Mouse (Mus musculus): ENCODE results near the gene Cux2. TPM values are rescaled to one million over a fixed set of nuclear protein-coding genes. Genes with fewer than 3 reads are reported as not detected.

Gene Cux2
- polyA plus RNA-seq, 1 experiment from 2014 or later = 9.9 TPM

- no peak for ATAC-seq (replicated peaks; ENCODE audit: low FRiP score)
- 81% methylated on average over 14 of the region's 14 CpGs for WGBS
- H3K36me3 ChIP-seq = no peaks in the 10 kb centered on the region
- no peaks in the 10 kb centered on the region for H3K27me3 ChIP-seq
- peaks cover 3% of the 10 kb centered on the region; the same call in 1 of the 2 replicates for H3K4me1 ChIP-seq
- H3K4me2 ChIP-seq = no peak overlapping the region
- no peak overlapping the region for H3K9ac ChIP-seq
- no peaks in the 10 kb centered on the region for H3K9me3 ChIP-seq (replicated peaks)
- H3K4me3 ChIP-seq (replicated peaks) = no peak overlapping the region
- no peak overlapping the region for H3K27ac ChIP-seq
Observed at GRCm38 (mm10) chr5:121904799-121905198, 145.1 kb downstream of the Cux2 start.

GRCm38 (mm10) chr5:121902809-121903745 lies 146.8 kb downstream of the Cux2 start:
- WGBS = 57% methylated on average over 23 of the region's 23 CpGs
- no peaks in the 10 kb centered on the region for H3K4me1 ChIP-seq
- H3K27ac ChIP-seq = no peak overlapping the region
- ATAC-seq (replicated peaks; ENCODE audit: low FRiP score) = no peak
- H3K9ac ChIP-seq = no peak overlapping the region
- H3K4me3 ChIP-seq (replicated peaks) = no peak overlapping the region
- H3K36me3 ChIP-seq = no peaks in the 10 kb centered on the region
- H3K9me3 ChIP-seq (replicated peaks) = no peaks in the 10 kb centered on the region
- no peak overlapping the region for H3K4me2 ChIP-seq
- no peaks in the 10 kb centered on the region for H3K27me3 ChIP-seq

GRCm38 (mm10) chr5:121895117-121895756 lies 154.7 kb downstream of the Cux2 start:
- 27% methylated on average over 24 of the region's 24 CpGs for WGBS
- no peaks in the 10 kb centered on the region for H3K9me3 ChIP-seq (replicated peaks)
- H3K36me3 ChIP-seq = no peaks in the 10 kb centered on the region
- peak overlapping the region; percentile 23; the same call in 1 of the 2 replicates for H3K4me2 ChIP-seq
- no peak overlapping the region for H3K9ac ChIP-seq
- peaks cover 11% of the 10 kb centered on the region; the same call in 1 of the 2 replicates for H3K27me3 ChIP-seq
- H3K27ac ChIP-seq = no peak overlapping the region
- H3K4me3 ChIP-seq (replicated peaks) = no peak overlapping the region
- peaks cover 19% of the 10 kb centered on the region for H3K4me1 ChIP-seq
- ATAC-seq (replicated peaks; ENCODE audit: low FRiP score) = no peak

- no peak for ATAC-seq (replicated peaks; ENCODE audit: low FRiP score)
- H3K27ac ChIP-seq = no peak overlapping the region
- peaks cover 25% of the 10 kb centered on the region for H3K4me1 ChIP-seq
- H3K4me2 ChIP-seq = no peak overlapping the region
- WGBS = 63% methylated on average over 10 of the region's 10 CpGs
- no peaks in the 10 kb centered on the region for H3K9me3 ChIP-seq (replicated peaks)
- no peak overlapping the region for H3K9ac ChIP-seq
- H3K27me3 ChIP-seq = peaks cover 11% of the 10 kb centered on the region; the same call in 1 of the 2 replicates
- no peak overlapping the region for H3K4me3 ChIP-seq (replicated peaks)
- no peaks in the 10 kb centered on the region for H3K36me3 ChIP-seq
Observed at GRCm38 (mm10) chr5:121894647-121895046, 155.3 kb downstream of the Cux2 start.

GRCm38 (mm10) chr5:121893581-121893980 lies 156.3 kb downstream of the Cux2 start:
- no peak overlapping the region for H3K4me3 ChIP-seq (replicated peaks)
- ATAC-seq (replicated peaks; ENCODE audit: low FRiP score) = no peak
- no peak overlapping the region for H3K27ac ChIP-seq
- no peaks in the 10 kb centered on the region for H3K36me3 ChIP-seq
- peaks cover 11% of the 10 kb centered on the region; the same call in 1 of the 2 replicates for H3K27me3 ChIP-seq
- H3K4me2 ChIP-seq = no peak overlapping the region
- WGBS = 39% methylated on average over 3 of the region's 3 CpGs
- no peaks in the 10 kb centered on the region for H3K9me3 ChIP-seq (replicated peaks)
- H3K9ac ChIP-seq = no peak overlapping the region
- peaks cover 29% of the 10 kb centered on the region for H3K4me1 ChIP-seq

GRCm38 (mm10) chr5:121892281-121892680 lies 157.6 kb downstream of the Cux2 start:
- ATAC-seq (replicated peaks; ENCODE audit: low FRiP score) = no peak
- H3K36me3 ChIP-seq = no peaks in the 10 kb centered on the region
- WGBS = 84% methylated on average over 14 of the region's 14 CpGs
- no peak overlapping the region for H3K4me3 ChIP-seq (replicated peaks)
- H3K4me2 ChIP-seq = no peak overlapping the region
- peaks cover 11% of the 10 kb centered on the region; the same call in 1 of the 2 replicates for H3K27me3 ChIP-seq
- no peaks in the 10 kb centered on the region; the same call in 1 of the 2 replicates for H3K9me3 ChIP-seq (replicated peaks)
- H3K27ac ChIP-seq = no peak overlapping the region
- peaks cover 29% of the 10 kb centered on the region for H3K4me1 ChIP-seq
- no peak overlapping the region for H3K9ac ChIP-seq

GRCm38 (mm10) chr5:121890925-121891324 lies 159.0 kb downstream of the Cux2 start:
- Histone ChIP-seq H3K4me1 (peaks cover 28% of the 10 kb centered on the region), H3K9me3 (replicated peaks) (no peaks in the 10 kb centered on the region; the same call in 1 of the 2 replicates), H3K27me3 (0 out of 2 replicates have a peak, but pooled peaks cover 4% of the 10 kb centered on the region), H3K9ac (no peak overlapping the region), H3K4me3 (replicated peaks) (no peak overlapping the region), H3K4me2 (no peak overlapping the region), H3K36me3 (peaks cover 5% of the 10 kb centered on the region; the same call in 1 of the 2 replicates), H3K27ac (no peak overlapping the region)
- no peak for ATAC-seq (replicated peaks; ENCODE audit: low FRiP score)
- 89% methylated on average over 7 of the region's 7 CpGs for WGBS

GRCm38 (mm10) chr5:121889819-121890362 lies 160.0 kb downstream of the Cux2 start:
- Histone ChIP-seq H3K4me3 (replicated peaks) (no peak overlapping the region), H3K4me2 (no peak overlapping the region), H3K27ac (no peak overlapping the region), H3K4me1 (peaks cover 17% of the 10 kb centered on the region), H3K27me3 (0 out of 2 replicates have a peak, but pooled peaks cover 2% of the 10 kb centered on the region), H3K9ac (no peak overlapping the region), H3K9me3 (replicated peaks) (no peaks in the 10 kb centered on the region; the same call in 1 of the 2 replicates), H3K36me3 (peaks cover 8% of the 10 kb centered on the region; the same call in 1 of the 2 replicates)
- no peak for ATAC-seq (replicated peaks; ENCODE audit: low FRiP score)
- 30% methylated on average over 9 of the region's 9 CpGs for WGBS

- H3K4me2 ChIP-seq = no peak overlapping the region
- H3K27ac ChIP-seq = no peak overlapping the region
- no peak for ATAC-seq (replicated peaks; ENCODE audit: low FRiP score)
- no peak overlapping the region for H3K9ac ChIP-seq
- H3K4me3 ChIP-seq (replicated peaks) = no peak overlapping the region
- H3K9me3 ChIP-seq (replicated peaks) = no peaks in the 10 kb centered on the region; the same call in 1 of the 2 replicates
- 36% methylated on average over 13 of the region's 13 CpGs for WGBS
- H3K27me3 ChIP-seq = no peaks in the 10 kb centered on the region
- H3K4me1 ChIP-seq = peaks cover 15% of the 10 kb centered on the region
- peaks cover 8% of the 10 kb centered on the region; the same call in 1 of the 2 replicates for H3K36me3 ChIP-seq
Observed at GRCm38 (mm10) chr5:121889375-121889774, 160.5 kb downstream of the Cux2 start.

GRCm38 (mm10) chr5:121883356-121883755 lies 166.5 kb downstream of the Cux2 start:
- H3K27ac ChIP-seq = no peak overlapping the region
- no peak overlapping the region for H3K9ac ChIP-seq
- ATAC-seq (replicated peaks; ENCODE audit: low FRiP score) = no peak
- peaks cover 5% of the 10 kb centered on the region; the same call in 1 of the 2 replicates for H3K4me1 ChIP-seq
- H3K27me3 ChIP-seq = no peaks in the 10 kb centered on the region
- H3K4me2 ChIP-seq = no peak overlapping the region
- H3K9me3 ChIP-seq (replicated peaks) = no peaks in the 10 kb centered on the region; the same call in 1 of the 2 replicates
- 71% methylated on average over 8 of the region's 8 CpGs for WGBS
- H3K4me3 ChIP-seq (replicated peaks) = no peak overlapping the region
- H3K36me3 ChIP-seq = peaks cover 13% of the 10 kb centered on the region; the same call in 1 of the 2 replicates

GRCm38 (mm10) chr5:121879211-121879610 lies 170.7 kb downstream of the Cux2 start:
- WGBS = 64% methylated on average over 6 of the region's 6 CpGs

More at GRCm38 (mm10) chr5:121879211-121879610, 170.7 kb downstream of the Cux2 start:
- ATAC-seq (replicated peaks; ENCODE audit: low FRiP score) = no peak
- H3K4me3 ChIP-seq (replicated peaks) = no peak overlapping the region
- H3K4me2 ChIP-seq = no peak overlapping the region
- H3K27me3 ChIP-seq = no peaks in the 10 kb centered on the region
- H3K9ac ChIP-seq = no peak overlapping the region
- peaks cover 5% of the 10 kb centered on the region; the same call in 1 of the 2 replicates for H3K4me1 ChIP-seq
- no peaks in the 10 kb centered on the region for H3K9me3 ChIP-seq (replicated peaks)
- H3K36me3 ChIP-seq = peaks cover 14% of the 10 kb centered on the region; the same call in 1 of the 2 replicates
- H3K27ac ChIP-seq = no peak overlapping the region

Data from kidney, embryonic 15.5 days (tissue).